Mouse (Mus musculus) heart, embryonic 16.5 days (tissue): Measurements from ENCODE around the gene Ankrd28. TPM values are rescaled to one million over a fixed set of nuclear protein-coding genes. Genes with fewer than 3 reads are reported as not detected.

Experiments
- ATAC-seq: fragments of 200-750 bp; cut with Nextera tagmentation; replicated peaks from 2 replicates; pipeline ENCODE4 v1.8.0; 2017; ENCODE audit warnings: moderate number of reproducible peaks; ENCODE audit not compliant: insufficient read depth, low FRiP score; ENCODE audit errors: extremely low read depth
- H3K27ac ChIP-seq: fragments of 300-500 bp; sonication (generic); 2 replicates; pipeline ENCODE4 v1.5.1; 2014; ENCODE audit warnings: mild to moderate bottlenecking, low read length, control low read depth, moderate library complexity
- H3K27me3 ChIP-seq: fragments of 300-500 bp; sonication (generic); 2 replicates; pipeline ENCODE4 v1.6.1; 2014; ENCODE audit warnings: low read length, mixed read lengths; ENCODE audit not compliant: control insufficient read depth, insufficient read depth
- H3K36me3 ChIP-seq: fragments of 300-500 bp; sonication (generic); 2 replicates; pipeline ENCODE4 v1.6.1; 2014; ENCODE audit not compliant: control insufficient read depth, insufficient read depth
- H3K4me1 ChIP-seq: fragments of 300-500 bp; sonication (generic); 2 replicates; pipeline ENCODE4 v1.6.1; 2014; ENCODE audit warnings: low read length, mixed read lengths; ENCODE audit not compliant: control insufficient read depth, insufficient read depth
- H3K4me2 ChIP-seq: fragments of 300-500 bp; sonication (generic); 2 replicates; pipeline ENCODE4 v1.6.1; 2014; ENCODE audit warnings: low read depth, mild to moderate bottlenecking, control low read depth, low read length
- H3K4me3 ChIP-seq: fragments of 300-500 bp; sonication (generic); 2 replicates; pipeline ENCODE4 v1.5.1; 2014; ENCODE audit warnings: mild to moderate bottlenecking, control low read depth, low read length
- H3K9ac ChIP-seq: fragments of 300-500 bp; sonication (generic); 2 replicates; pipeline ENCODE4 v1.6.1; 2014; ENCODE audit warnings: low read length, control low read depth
- H3K9me3 ChIP-seq: fragments of 300-500 bp; sonication (generic); replicated peaks from 2 replicates; pipeline ENCODE4 v1.6.1; 2016; ENCODE audit warnings: low read length; ENCODE audit not compliant: control insufficient read depth
- WGBS: fragments of 180-500 bp; shearing (Covaris S2); extraction: QIAGEN DNeasy Blood & Tissue Kit; methylation state at CpG from one replicate; pipeline ENCODE4 v1.1.7; 2014; 5-methylcytosine and 5-hydroxymethylcytosine counted together
- polyA plus RNA-seq: library from polyadenylated mRNA; unstranded; fragments of >200 nt; fragmentation: Nextera tagmentation; extraction: Ambion mirVana; gene quantifications from 2 replicates; pipeline ENCODE4 v1.2.1, GENCODE M21; 2015

Ankrd28 gene
- polyA plus RNA-seq, 1 experiment from 2014 or later, result 5.3 TPM

GRCm38 (mm10) chr14:31784975-31785374 lies 45.5 kb downstream of the Ankrd28 start:
- no peak overlapping the region for H3K4me2 ChIP-seq
- no peak overlapping the region for H3K27ac ChIP-seq
- peaks cover 28% of the 10 kb centered on the region for H3K4me1 ChIP-seq
- WGBS, result 57% methylated on average over 5 of the region's 5 CpGs
- H3K9ac ChIP-seq, result no peak overlapping the region
- no peaks in the 10 kb centered on the region for H3K27me3 ChIP-seq
- no peaks in the 10 kb centered on the region for H3K9me3 ChIP-seq
- no peak for ATAC-seq
- H3K4me3 ChIP-seq, result no peak overlapping the region
- no peaks in the 10 kb centered on the region for H3K36me3 ChIP-seq

GRCm38 (mm10) chr14:31781309-31782049 lies 49.0 kb downstream of the Ankrd28 start:
- WGBS, result 33% methylated on average over 11 of the region's 11 CpGs
- H3K4me3 ChIP-seq, result peak overlapping the region; percentile 46
- ATAC-seq, result peak; percentile 58; the same call in 1 of the 2 replicates

GRCm38 (mm10) chr14:31780412-31781233 lies 49.8 kb downstream of the Ankrd28 start:
- Histone ChIP-seq H3K4me2 (peak overlapping the region; percentile 67), H3K4me1 (peaks cover 22% of the 10 kb centered on the region), H3K4me3 (peak overlapping the region; percentile 46), H3K9me3 (no peaks in the 10 kb centered on the region), H3K27me3 (no peaks in the 10 kb centered on the region), H3K36me3 (no peaks in the 10 kb centered on the region), H3K27ac (peak overlapping the region; percentile 91), H3K9ac (peak overlapping the region; percentile 67)
- 69% methylated on average over 11 of the region's 11 CpGs for WGBS
- no peak for ATAC-seq

More at GRCm38 (mm10) chr14:31781309-31782049, 49.0 kb downstream of the Ankrd28 start:
- Histone ChIP-seq H3K27me3 (no peaks in the 10 kb centered on the region), H3K27ac (peak overlapping the region; percentile 91), H3K4me2 (peak overlapping the region; percentile 67), H3K9ac (peak overlapping the region; percentile 67), H3K4me1 (peaks cover 24% of the 10 kb centered on the region), H3K9me3 (no peaks in the 10 kb centered on the region), H3K36me3 (no peaks in the 10 kb centered on the region)

- H3K27me3 ChIP-seq, result no peaks in the 10 kb centered on the region
- H3K27ac ChIP-seq, result no peak overlapping the region
- H3K4me3 ChIP-seq, result no peak overlapping the region
- H3K4me1 ChIP-seq, result peaks cover 10% of the 10 kb centered on the region
- WGBS, result 81% methylated on average over 4 of the region's 4 CpGs
- ATAC-seq, result no peak
- H3K36me3 ChIP-seq, result no peaks in the 10 kb centered on the region
- H3K9me3 ChIP-seq, result no peaks in the 10 kb centered on the region
- H3K4me2 ChIP-seq, result no peak overlapping the region
- H3K9ac ChIP-seq, result no peak overlapping the region
Observed at GRCm38 (mm10) chr14:31773518-31773917, 56.9 kb downstream of the Ankrd28 start.

- Histone ChIP-seq H3K4me2 (no peak overlapping the region), H3K9me3 (no peaks in the 10 kb centered on the region), H3K4me3 (no peak overlapping the region), H3K27me3 (no peaks in the 10 kb centered on the region), H3K4me1 (peaks cover 10% of the 10 kb centered on the region), H3K36me3 (no peaks in the 10 kb centered on the region), H3K27ac (peak overlapping the region; percentile 43), H3K9ac (no peak overlapping the region)
- peak; percentile 79 for ATAC-seq
Observed at GRCm38 (mm10) chr14:31772251-31772650, 58.2 kb downstream of the Ankrd28 start.

- Histone ChIP-seq H3K4me1 (peaks cover 10% of the 10 kb centered on the region), H3K4me2 (no peak overlapping the region), H3K4me3 (no peak overlapping the region), H3K9me3 (no peaks in the 10 kb centered on the region), H3K9ac (no peak overlapping the region), H3K27ac (no peak overlapping the region), H3K36me3 (no peaks in the 10 kb centered on the region), H3K27me3 (no peaks in the 10 kb centered on the region)
- WGBS, result 51% methylated on average over 3 of the region's 3 CpGs
- no peak for ATAC-seq
Observed at GRCm38 (mm10) chr14:31768531-31768930, 61.9 kb downstream of the Ankrd28 start.

GRCm38 (mm10) chr14:31764083-31764482 lies 66.4 kb downstream of the Ankrd28 start:
- Histone ChIP-seq H3K27ac (no peak overlapping the region), H3K36me3 (no peaks in the 10 kb centered on the region), H3K4me1 (no peaks in the 10 kb centered on the region), H3K9me3 (no peaks in the 10 kb centered on the region), H3K9ac (no peak overlapping the region), H3K4me2 (no peak overlapping the region), H3K4me3 (no peak overlapping the region), H3K27me3 (no peaks in the 10 kb centered on the region)
- WGBS, result 80% methylated on average over 2 of the region's 2 CpGs
- ATAC-seq, result no peak

- no peak for ATAC-seq
- Histone ChIP-seq H3K9ac (no peak overlapping the region), H3K4me2 (no peak overlapping the region), H3K27ac (no peak overlapping the region), H3K4me3 (no peak overlapping the region), H3K36me3 (no peaks in the 10 kb centered on the region), H3K27me3 (no peaks in the 10 kb centered on the region), H3K9me3 (no peaks in the 10 kb centered on the region), H3K4me1 (no peaks in the 10 kb centered on the region)
- 84% methylated on average over 7 of the region's 7 CpGs for WGBS
Observed at GRCm38 (mm10) chr14:31761727-31762126, 68.7 kb downstream of the Ankrd28 start.

- WGBS, result 77% methylated on average over 2 of the region's 2 CpGs
- ATAC-seq, result no peak
- H3K4me1 ChIP-seq, result no peaks in the 10 kb centered on the region
- no peaks in the 10 kb centered on the region for H3K9me3 ChIP-seq
- H3K4me2 ChIP-seq, result no peak overlapping the region
- no peak overlapping the region for H3K4me3 ChIP-seq
- no peak overlapping the region for H3K27ac ChIP-seq
- no peaks in the 10 kb centered on the region for H3K27me3 ChIP-seq
- no peak overlapping the region for H3K9ac ChIP-seq
- H3K36me3 ChIP-seq, result 0 out of 2 replicates have a peak, but pooled peaks cover 3% of the 10 kb centered on the region
Observed at GRCm38 (mm10) chr14:31759195-31759594, 71.3 kb downstream of the Ankrd28 start.
